Mouse (Mus musculus): Measurements from ENCODE around the gene Arpc3. TPM values are rescaled to one million over a fixed set of nuclear protein-coding genes. Genes with fewer than 3 reads are reported as not detected.
"Not testable (repeated sequence)": the region's sequence is repeated elsewhere in the genome, so short reads cannot be mapped to it uniquely, and the experiment has no call there.

Arpc3 gene
- polyA plus RNA-seq, 1 experiment from 2014 or later = 103 TPM

- H3K27me3 ChIP-seq = no peaks in the 10 kb centered on the region
- no peak overlapping the region for H3K27ac ChIP-seq
- no peak overlapping the region for H3K9ac ChIP-seq
- no peak overlapping the region for H3K4me3 ChIP-seq
- no peak for ATAC-seq (replicated peaks; ENCODE audit: insufficient number of reproducible peaks, insufficient read depth, low FRiP score, low read depth)
- no peaks in the 10 kb centered on the region for H3K36me3 ChIP-seq
- no peak overlapping the region for H3K4me2 ChIP-seq
- 81% methylated on average over 12 of the region's 12 CpGs for WGBS
- H3K9me3 ChIP-seq (replicated peaks) = no peaks in the 10 kb centered on the region
- H3K4me1 ChIP-seq (replicated peaks) = no peaks in the 10 kb centered on the region
These were observed 23.8 kb downstream of the Arpc3 start for GRCm38 (mm10) chr5:122415465-122415864.

DNA sequence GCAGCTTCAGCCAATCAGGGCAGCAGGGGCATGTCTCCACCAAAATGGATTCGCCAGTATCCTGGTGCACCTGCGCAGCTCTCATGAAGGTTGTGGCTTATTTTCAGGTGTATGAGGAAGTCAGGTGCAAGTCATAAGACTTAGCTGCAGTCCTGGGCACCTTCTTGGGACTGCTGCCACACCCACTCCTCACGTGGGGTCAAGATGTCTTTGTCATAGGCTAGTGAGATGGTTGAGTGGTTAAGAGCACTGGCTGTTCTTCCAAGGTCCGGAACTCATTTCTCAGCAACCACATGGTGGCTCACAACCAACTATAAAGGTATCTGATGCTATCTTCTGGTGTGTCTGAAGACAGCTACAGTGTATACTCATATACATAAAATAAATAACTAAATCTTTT, 29.0 kb downstream of the Arpc3 start:
- not testable (repeated sequence) for H3K4me3 ChIP-seq; H3K27ac ChIP-seq; ATAC-seq (replicated peaks; ENCODE audit: insufficient number of reproducible peaks, insufficient read depth, low FRiP score, low read depth); H3K9ac ChIP-seq; H3K27me3 ChIP-seq; H3K36me3 ChIP-seq; H3K4me2 ChIP-seq; H3K9me3 ChIP-seq (replicated peaks)
- WGBS = 56% methylated on average over 4 of the region's 4 CpGs
- H3K4me1 ChIP-seq (replicated peaks) = peaks cover 12% of the 10 kb centered on the region

DNA sequence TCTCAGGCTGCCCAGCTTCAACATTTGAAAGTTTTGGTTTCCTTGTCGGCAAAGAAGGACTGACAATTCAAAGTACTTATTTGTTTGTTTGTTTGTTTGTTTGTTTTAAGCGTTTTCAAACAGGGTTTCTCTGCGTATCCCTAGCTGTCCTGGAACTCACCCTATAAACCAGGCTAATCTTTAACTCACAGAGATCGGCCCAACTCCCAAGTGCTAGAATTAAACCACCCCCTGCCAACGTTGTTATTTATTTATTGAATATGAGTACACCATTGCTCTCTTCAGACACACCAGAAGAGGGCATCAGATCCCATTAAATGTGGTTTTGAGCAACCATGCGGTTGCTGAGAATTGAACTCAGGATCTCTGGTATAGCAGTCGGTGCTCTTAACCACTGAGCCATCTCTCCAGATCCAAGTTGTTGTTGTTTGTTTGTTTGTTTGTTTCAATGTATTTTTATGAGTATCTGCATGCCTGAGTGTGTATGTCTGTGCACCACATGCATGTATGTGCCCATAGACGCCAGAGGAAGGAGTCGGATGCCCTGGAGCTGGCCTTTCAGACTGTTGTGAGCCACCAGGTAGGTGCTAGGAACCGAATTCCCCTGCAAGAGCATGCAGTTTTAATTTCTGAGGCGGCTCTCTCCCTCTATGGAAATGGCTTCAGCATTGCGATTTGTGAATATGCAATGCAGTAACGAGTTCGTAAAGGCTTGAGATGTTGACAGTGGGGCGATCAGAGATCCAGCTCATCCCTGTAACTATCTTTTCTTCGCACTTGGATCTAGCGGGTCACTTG, 29.8 kb downstream of the Arpc3 start, which contains the start of gene Anapc7:
Anapc7 (plus strand) TSS at position 423 of the 798 bp plus-strand sequence.
- Histone ChIP-seq H3K27ac (peak within 1 kb of the TSS; percentile 89), H3K4me2 (peak within 1 kb of the TSS; percentile 76), H3K36me3 (no peaks in the 10 kb centered on the region; the same call in 1 of the 2 replicates), H3K27me3 (no peaks in the 10 kb centered on the region), H3K9me3 (replicated peaks) (no peaks in the 10 kb centered on the region), H3K9ac (peak within 1 kb of the TSS; percentile 95), H3K4me1 (replicated peaks) (peaks cover 12% of the 10 kb centered on the region), H3K4me3 (peak within 1 kb of the TSS; percentile 93)
- 22% methylated on average over 17 of the region's 17 CpGs for WGBS
- ATAC-seq (replicated peaks; ENCODE audit: insufficient number of reproducible peaks, insufficient read depth, low FRiP score, low read depth) = no peak

- no peaks in the 10 kb centered on the region; the same call in 1 of the 2 replicates for H3K36me3 ChIP-seq
- H3K9ac ChIP-seq = peak overlapping the region; percentile 95
- H3K9me3 ChIP-seq (replicated peaks) = no peaks in the 10 kb centered on the region
- peak overlapping the region; percentile 76 for H3K4me2 ChIP-seq
- H3K4me3 ChIP-seq = peak overlapping the region; percentile 93
- H3K27me3 ChIP-seq = no peaks in the 10 kb centered on the region
- WGBS = under 1% methylated on average over 73 of the region's 73 CpGs
- H3K27ac ChIP-seq = peak overlapping the region; percentile 89
- ATAC-seq (replicated peaks; ENCODE audit: insufficient number of reproducible peaks, insufficient read depth, low FRiP score, low read depth) = peak; percentile 90
- H3K4me1 ChIP-seq (replicated peaks) = peaks cover 12% of the 10 kb centered on the region
These were observed 30.6 kb downstream of the Arpc3 start for GRCm38 (mm10) chr5:122422071-122422964.

GRCm38 (mm10) chr5:122423083-122423482, 31.4 kb downstream of the Arpc3 start:
- peaks cover 3% of the 10 kb centered on the region for H3K36me3 ChIP-seq
- H3K27ac ChIP-seq = no peak overlapping the region
- H3K4me2 ChIP-seq = peak overlapping the region; percentile 76
- H3K9ac ChIP-seq = peak overlapping the region; percentile 95
- WGBS = 22% methylated on average over 15 of the region's 15 CpGs
- no peak for ATAC-seq (replicated peaks; ENCODE audit: insufficient number of reproducible peaks, insufficient read depth, low FRiP score, low read depth)
- H3K9me3 ChIP-seq (replicated peaks) = no peaks in the 10 kb centered on the region
- no peaks in the 10 kb centered on the region for H3K27me3 ChIP-seq
- H3K4me3 ChIP-seq = peak overlapping the region; percentile 93
- peaks cover 12% of the 10 kb centered on the region for H3K4me1 ChIP-seq (replicated peaks)

- no peak overlapping the region for H3K27ac ChIP-seq
- peaks cover 12% of the 10 kb centered on the region for H3K4me1 ChIP-seq (replicated peaks)
- H3K27me3 ChIP-seq = no peaks in the 10 kb centered on the region
- no peak overlapping the region for H3K9ac ChIP-seq
- no peak for ATAC-seq (replicated peaks; ENCODE audit: insufficient number of reproducible peaks, insufficient read depth, low FRiP score, low read depth)
- no peak overlapping the region for H3K4me2 ChIP-seq
- H3K9me3 ChIP-seq (replicated peaks) = no peaks in the 10 kb centered on the region
- peaks cover 28% of the 10 kb centered on the region for H3K36me3 ChIP-seq
- WGBS = 77% methylated on average over 2 of the region's 2 CpGs
- no peak overlapping the region for H3K4me3 ChIP-seq
These were observed 33.9 kb downstream of the Arpc3 start for GRCm38 (mm10) chr5:122425550-122425949.

DNA sequence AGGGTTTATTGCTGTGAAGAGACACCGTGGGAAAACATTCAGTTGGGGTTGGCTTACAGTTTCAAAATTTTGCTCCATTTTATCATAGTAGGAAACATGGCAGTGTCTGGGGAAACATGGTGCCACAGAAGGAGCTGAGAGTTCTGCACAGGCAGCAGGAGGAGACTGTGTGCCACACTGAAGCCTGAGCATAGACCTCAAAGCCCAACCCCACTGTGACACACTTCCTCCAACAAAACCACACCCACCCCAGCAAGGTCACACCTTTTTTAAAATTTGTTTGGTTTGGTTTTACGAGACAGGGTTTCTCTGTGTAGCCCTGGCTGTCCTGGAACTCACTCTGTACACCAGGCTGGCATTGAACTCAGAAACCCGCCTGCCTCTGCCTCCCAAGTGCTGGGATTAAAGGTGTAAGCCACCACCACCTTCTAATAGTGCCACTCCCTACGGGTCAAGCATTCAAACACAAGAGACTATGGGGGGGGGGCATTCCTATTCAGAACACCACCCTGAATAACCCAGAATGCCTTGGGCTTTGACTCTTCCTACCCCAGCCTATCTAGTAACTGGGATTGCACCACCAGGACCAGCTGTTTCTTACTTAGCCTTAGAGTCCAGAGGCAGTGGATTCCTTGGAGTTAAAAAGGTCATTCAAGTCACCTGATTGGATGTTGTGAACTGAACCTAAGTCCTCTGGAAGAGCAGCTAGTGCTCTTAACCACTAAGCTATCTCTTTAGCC, 38.5 kb downstream of the Arpc3 start:
- 89% methylated on average over 4 of the region's 4 CpGs for WGBS
- ATAC-seq (replicated peaks; ENCODE audit: insufficient number of reproducible peaks, insufficient read depth, low FRiP score, low read depth) = no peak
- H3K9me3 ChIP-seq (replicated peaks) = no peaks in the 10 kb centered on the region
- no peak overlapping the region for H3K4me3 ChIP-seq
- H3K36me3 ChIP-seq = peaks cover 68% of the 10 kb centered on the region
- no peak overlapping the region for H3K27ac ChIP-seq
- no peak overlapping the region for H3K9ac ChIP-seq
- no peak overlapping the region for H3K4me2 ChIP-seq
- H3K27me3 ChIP-seq = no peaks in the 10 kb centered on the region
- no peaks in the 10 kb centered on the region; the same call in 1 of the 2 replicates for H3K4me1 ChIP-seq (replicated peaks)

- H3K36me3 ChIP-seq = peaks cover 77% of the 10 kb centered on the region
- no peaks in the 10 kb centered on the region for H3K9me3 ChIP-seq (replicated peaks)
- H3K4me1 ChIP-seq (replicated peaks) = no peaks in the 10 kb centered on the region
- no peak overlapping the region for H3K4me3 ChIP-seq
- 75% methylated on average over 8 of the region's 8 CpGs for whole genome bisulfite sequencing
- H3K27me3 ChIP-seq = no peaks in the 10 kb centered on the region
- H3K4me2 ChIP-seq = no peak overlapping the region
- no peak overlapping the region for H3K9ac ChIP-seq
- H3K27ac ChIP-seq = no peak overlapping the region
- ATAC-seq (replicated peaks; ENCODE audit: insufficient number of reproducible peaks, insufficient read depth, low FRiP score, low read depth) = no peak
These were observed 39.5 kb downstream of the Arpc3 start for GRCm38 (mm10) chr5:122431221-122431620.

DNA sequence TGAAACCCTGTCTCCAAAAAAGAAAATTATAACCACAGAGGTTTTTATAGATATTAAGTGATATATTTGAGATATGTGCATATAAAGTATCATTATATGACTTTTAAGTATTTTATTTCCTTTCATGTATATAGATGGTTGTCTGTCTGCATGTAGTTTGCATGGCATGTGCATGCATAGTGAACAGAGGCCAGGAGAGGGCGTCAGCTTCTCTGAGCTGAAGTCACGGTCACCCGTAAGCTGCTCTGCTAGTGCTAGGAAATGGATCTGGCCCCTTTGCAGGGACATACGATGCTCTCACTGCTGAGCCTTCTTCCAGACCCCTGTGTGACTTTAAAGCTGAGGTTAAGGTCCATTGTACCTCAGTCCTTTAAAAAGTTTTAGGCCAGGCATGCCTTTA, 42.9 kb downstream of the Arpc3 start:
- Histone ChIP-seq H3K36me3 (peaks cover 91% of the 10 kb centered on the region), H3K4me2 (no peak overlapping the region), H3K27ac (no peak overlapping the region), H3K9me3 (replicated peaks) (no peaks in the 10 kb centered on the region), H3K27me3 (no peaks in the 10 kb centered on the region), H3K4me3 (no peak overlapping the region), H3K4me1 (replicated peaks) (0 out of 2 replicates have a peak, but pooled peaks cover 6% of the 10 kb centered on the region), H3K9ac (no peak overlapping the region)
- WGBS = 79% methylated on average over 4 of the region's 4 CpGs
- ATAC-seq (replicated peaks; ENCODE audit: insufficient number of reproducible peaks, insufficient read depth, low FRiP score, low read depth) = no peak

- 0 out of 2 replicates have a peak, but pooled peaks cover 6% of the 10 kb centered on the region for H3K4me1 ChIP-seq (replicated peaks)
- H3K9me3 ChIP-seq (replicated peaks) = no peaks in the 10 kb centered on the region
- H3K4me3 ChIP-seq = no peak overlapping the region
- 71% methylated on average over 19 of the region's 19 CpGs for WGBS
- peak overlapping the region; percentile 62 for H3K27ac ChIP-seq
- H3K4me2 ChIP-seq = no peak overlapping the region
- no peak overlapping the region for H3K9ac ChIP-seq
- no peak for ATAC-seq (replicated peaks; ENCODE audit: insufficient number of reproducible peaks, insufficient read depth, low FRiP score, low read depth)
- H3K36me3 ChIP-seq = peaks cover 96% of the 10 kb centered on the region
- H3K27me3 ChIP-seq = no peaks in the 10 kb centered on the region
These were observed 47.9 kb downstream of the Arpc3 start for GRCm38 (mm10) chr5:122439400-122440094.

All from heart, embryonic 15.5 days (tissue).